Mouse (Mus musculus) liver, embryonic 11.5 days (tissue): ENCODE results near the gene Gtf2h2. TPM values are rescaled to one million over a fixed set of nuclear protein-coding genes. Genes with fewer than 3 reads are reported as not detected.
"Not testable (repeated sequence)": the region's sequence is repeated elsewhere in the genome, so short reads cannot be mapped to it uniquely, and the experiment has no call there.

Source experiments
- ATAC-seq: fragments of 200-750 bp; cut with Nextera tagmentation; replicated peaks from 2 replicates; pipeline ENCODE4 v1.8.0; 2017; ENCODE audit warnings: moderate number of reproducible peaks, mild to moderate bottlenecking, moderate TSS enrichment, moderate library complexity; ENCODE audit not compliant: low FRiP score
- DNase-seq: peaks from one replicate; pipeline ENCODE4 v3.0.0-alpha.2; 2017; ENCODE audit warnings: low spot score
- H3K27ac ChIP-seq: fragments of 300-500 bp; sonication (generic); 2 replicates; pipeline ENCODE4 v1.5.1; 2014; ENCODE audit warnings: mild to moderate bottlenecking, low read depth, low read length, control low read depth
- H3K27me3 ChIP-seq: fragments of 300-500 bp; sonication (generic); replicated peaks from 2 replicates; pipeline ENCODE4 v1.6.1; 2014; ENCODE audit warnings: low read length, mixed read lengths; ENCODE audit not compliant: control insufficient read depth, insufficient read depth
- H3K36me3 ChIP-seq: fragments of 300-500 bp; sonication (generic); 2 replicates; pipeline ENCODE4 v1.6.1; 2014; ENCODE audit warnings: mild to moderate bottlenecking, low read length, moderate library complexity, mixed read lengths; ENCODE audit not compliant: control insufficient read depth, insufficient read depth
- H3K4me1 ChIP-seq: fragments of 300-500 bp; sonication (generic); replicated peaks from 2 replicates; pipeline ENCODE4 v1.6.1; 2014; ENCODE audit warnings: low read length, mixed read lengths; ENCODE audit not compliant: control insufficient read depth, insufficient read depth
- H3K4me2 ChIP-seq: fragments of 300-500 bp; sonication (generic); 2 replicates; pipeline ENCODE4 v1.6.1; 2014; ENCODE audit warnings: mild to moderate bottlenecking, control low read depth, moderate library complexity
- H3K4me3 ChIP-seq: fragments of 300-500 bp; sonication (generic); 2 replicates; pipeline ENCODE4 v1.5.1; 2014; ENCODE audit warnings: low read depth, low read length, control low read depth
- H3K9ac ChIP-seq: fragments of 300-500 bp; sonication (generic); 2 replicates; pipeline ENCODE4 v1.6.1; 2014; ENCODE audit warnings: low read depth, low read length, control low read depth
- H3K9me3 ChIP-seq: fragments of 300-500 bp; sonication (generic); 2 replicates; pipeline ENCODE4 v1.6.1; 2016; ENCODE audit warnings: low read length, inconsistent platforms, mixed read lengths; ENCODE audit not compliant: control insufficient read depth
- WGBS: fragments of 180-500 bp; shearing (Covaris S2); extraction: QIAGEN DNeasy Blood & Tissue Kit; methylation state at CpG from one replicate; pipeline ENCODE4 v1.1.7; 2014; 5-methylcytosine and 5-hydroxymethylcytosine counted together
- polyA plus RNA-seq: library from polyadenylated mRNA; unstranded; fragments of >200 nt; fragmentation: Nextera tagmentation; extraction: Ambion mirVana; gene quantifications from 2 replicates; pipeline ENCODE4 v1.2.1, GENCODE M21; 2014

Gtf2h2 gene
- polyA plus RNA-seq, 1 experiment from 2014 or later: 83.2 TPM

DNA sequence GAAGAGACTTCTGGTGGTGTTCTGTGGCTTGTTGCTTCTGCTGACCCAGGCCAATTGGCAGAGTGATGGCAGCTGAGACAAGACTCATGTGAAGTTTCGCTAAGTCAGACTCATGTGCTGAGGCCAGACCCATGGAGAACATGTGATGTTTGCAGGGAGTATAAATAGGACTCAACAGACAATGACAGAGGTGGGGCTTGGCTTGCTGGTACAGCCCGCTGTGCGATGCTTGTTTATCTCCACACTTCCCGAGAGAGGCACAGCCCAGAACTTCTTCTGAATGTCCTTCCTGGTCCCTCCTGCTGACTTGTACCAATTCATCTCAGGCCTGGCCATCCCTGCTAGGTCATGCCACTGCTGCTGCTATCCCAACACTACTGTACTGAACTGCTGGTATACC is 3.0 kb upstream of the Gtf2h2 start:
- H3K36me3 ChIP-seq: no peaks in the 10 kb centered on the region
- ATAC-seq (no peak), DNase-seq (no peak)
- H3K9ac ChIP-seq: no peak overlapping the region
- no peak overlapping the region for H3K27ac ChIP-seq
- H3K4me2 ChIP-seq: no peak overlapping the region
- WGBS: 84% methylated on average over 4 of the region's 4 CpGs
- no peaks in the 10 kb centered on the region for H3K27me3 ChIP-seq
- H3K4me1 ChIP-seq: peaks cover 6% of the 10 kb centered on the region; the same call in 1 of the 2 replicates
- H3K9me3 ChIP-seq: no peaks in the 10 kb centered on the region
- H3K4me3 ChIP-seq: no peak overlapping the region

DNA sequence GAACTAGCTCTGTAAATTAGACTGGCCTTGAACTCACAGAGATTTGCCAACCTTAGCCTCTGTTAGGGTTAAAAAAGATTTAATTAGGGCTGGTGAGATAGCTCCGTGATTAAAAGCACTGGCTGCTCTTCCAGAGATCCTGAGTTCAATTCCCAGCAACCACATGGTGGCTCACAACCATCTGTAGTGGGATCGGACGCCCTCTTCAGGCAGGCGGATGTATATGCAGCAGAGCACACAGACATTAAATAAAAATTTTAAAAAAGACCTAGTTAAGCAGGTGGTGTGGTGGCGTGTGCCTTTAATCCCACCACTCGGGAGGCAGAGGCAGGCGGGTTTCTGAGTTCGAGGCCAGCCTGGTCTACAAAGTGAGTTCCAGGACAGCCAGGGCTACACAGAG is 2.0 kb upstream of the Gtf2h2 start:
- H3K4me1 ChIP-seq, H3K4me2 ChIP-seq, ATAC-seq, H3K9ac ChIP-seq, H3K27ac ChIP-seq, H3K9me3 ChIP-seq, H3K27me3 ChIP-seq, H3K36me3 ChIP-seq, H3K4me3 ChIP-seq, DNase-seq: not testable (repeated sequence)
- WGBS: 62% methylated on average over 8 of the region's 8 CpGs

DNA sequence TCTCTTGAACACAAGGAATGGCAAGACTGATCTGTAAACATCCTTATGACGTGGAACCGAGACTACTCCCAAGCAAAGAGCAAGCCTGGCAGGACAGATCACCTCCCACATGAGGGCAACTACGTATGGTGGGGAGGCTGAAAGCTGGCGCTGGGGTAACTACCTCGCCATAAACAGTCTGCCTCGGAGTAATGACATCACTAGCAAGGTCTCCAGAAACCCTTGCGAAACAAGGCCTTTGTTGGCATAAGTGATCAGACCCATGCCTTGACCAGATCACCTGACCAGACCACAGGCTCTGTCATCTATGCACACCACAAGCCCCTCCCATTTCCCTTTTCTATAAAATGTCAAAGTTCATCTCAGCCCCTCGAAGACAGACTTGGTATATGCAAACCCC is 934 bp upstream of the Gtf2h2 start:
- DNase-seq (no peak), ATAC-seq (no peak)
- no peak overlapping the region for H3K9ac ChIP-seq
- no peak overlapping the region for H3K4me3 ChIP-seq
- 62% methylated on average over 8 of the region's 8 CpGs for WGBS
- H3K27ac ChIP-seq: no peak overlapping the region
- no peak overlapping the region for H3K4me2 ChIP-seq
- H3K9me3 ChIP-seq: no peaks in the 10 kb centered on the region
- peaks cover 6% of the 10 kb centered on the region; the same call in 1 of the 2 replicates for H3K4me1 ChIP-seq
- H3K36me3 ChIP-seq: peaks cover 3% of the 10 kb centered on the region
- H3K27me3 ChIP-seq: no peaks in the 10 kb centered on the region

DNA sequence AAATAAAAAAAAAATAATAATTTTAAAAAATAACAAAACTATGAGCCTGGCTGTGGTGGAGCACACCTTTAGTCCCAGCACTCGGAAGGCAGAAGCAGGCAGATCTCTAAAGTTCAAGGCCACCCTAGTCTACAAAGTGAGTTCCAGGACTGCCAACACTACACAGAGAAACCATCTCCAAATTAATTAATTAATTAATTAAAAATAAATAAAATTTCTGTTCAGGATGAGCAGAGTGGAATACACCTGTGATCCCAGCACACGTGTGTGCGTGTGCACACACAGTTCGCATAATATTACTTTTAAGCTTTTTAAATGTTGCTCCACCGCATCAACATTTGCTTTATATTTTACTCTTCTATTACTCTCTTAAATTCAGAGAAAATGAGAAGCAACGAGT is 756 bp downstream of the Gtf2h2 start:
- DNase-seq (no peak), ATAC-seq (peak; percentile 8; the same call in 1 of the 2 replicates)
- Histone ChIP-seq H3K9me3 (no peaks in the 10 kb centered on the region), H3K27ac (no peak overlapping the region), H3K9ac (peak overlapping the region; percentile 90), H3K4me1 (peaks cover 6% of the 10 kb centered on the region; the same call in 1 of the 2 replicates), H3K4me3 (peak overlapping the region; percentile 89), H3K36me3 (peaks cover 11% of the 10 kb centered on the region), H3K27me3 (no peaks in the 10 kb centered on the region), H3K4me2 (peak overlapping the region; percentile 85)
- 16% methylated on average over 6 of the region's 6 CpGs for WGBS

DNA sequence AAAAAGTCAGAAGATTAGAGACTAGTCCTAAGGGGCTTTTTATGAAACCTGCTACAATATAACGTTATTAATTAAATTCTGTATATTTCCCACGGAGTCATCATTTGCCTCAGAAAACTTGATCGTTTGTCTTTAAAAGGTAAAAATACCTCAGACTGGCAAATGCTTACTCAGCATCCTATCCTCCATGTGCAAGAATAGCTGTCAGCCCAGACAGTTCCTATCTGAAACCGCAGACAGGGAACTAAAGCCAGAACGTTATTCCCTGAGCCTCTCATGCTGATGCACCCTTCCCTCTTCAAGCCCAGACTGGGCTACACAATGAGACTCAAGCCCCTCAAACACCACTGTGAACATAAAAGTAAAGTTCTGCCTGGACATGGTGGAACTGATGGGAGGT is 2.0 kb downstream of the Gtf2h2 start:
- H3K9me3 ChIP-seq: no peaks in the 10 kb centered on the region
- no peak overlapping the region for H3K9ac ChIP-seq
- WGBS: 75% methylated on average over 5 of the region's 5 CpGs
- H3K4me1 ChIP-seq: peaks cover 6% of the 10 kb centered on the region; the same call in 1 of the 2 replicates
- H3K27ac ChIP-seq: no peak overlapping the region
- no peaks in the 10 kb centered on the region for H3K27me3 ChIP-seq
- peaks cover 15% of the 10 kb centered on the region for H3K36me3 ChIP-seq
- DNase-seq (no peak), ATAC-seq (no peak)
- H3K4me2 ChIP-seq: peak overlapping the region; percentile 40
- H3K4me3 ChIP-seq: no peak overlapping the region

DNA sequence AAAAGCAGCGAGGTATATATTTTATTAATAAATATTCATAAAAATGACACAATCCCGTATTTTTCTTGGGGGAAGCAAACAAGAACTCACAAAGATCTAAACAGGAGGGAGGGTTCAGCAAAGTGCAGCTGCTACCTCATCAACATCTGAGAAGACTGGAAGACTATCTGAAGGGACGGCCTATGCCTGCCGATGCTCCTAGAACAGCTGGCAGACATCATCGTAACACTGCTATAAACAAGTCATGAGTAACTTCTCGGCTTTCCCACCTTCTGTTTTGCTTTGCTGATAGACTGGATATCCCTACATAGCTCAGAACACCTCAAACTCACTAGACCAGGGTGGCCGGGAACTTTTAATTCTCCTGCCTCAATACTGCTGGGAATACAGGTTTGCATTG is 8.8 kb downstream of the Gtf2h2 start:
- Histone ChIP-seq H3K4me2 (no peak overlapping the region), H3K36me3 (peaks cover 30% of the 10 kb centered on the region), H3K27ac (no peak overlapping the region), H3K9me3 (no peaks in the 10 kb centered on the region), H3K27me3 (no peaks in the 10 kb centered on the region), H3K4me3 (no peak overlapping the region), H3K4me1 (no peaks in the 10 kb centered on the region), H3K9ac (no peak overlapping the region)
- DNase-seq (no peak), ATAC-seq (no peak)
- WGBS: 89% methylated on average over 7 of the region's 7 CpGs

DNA sequence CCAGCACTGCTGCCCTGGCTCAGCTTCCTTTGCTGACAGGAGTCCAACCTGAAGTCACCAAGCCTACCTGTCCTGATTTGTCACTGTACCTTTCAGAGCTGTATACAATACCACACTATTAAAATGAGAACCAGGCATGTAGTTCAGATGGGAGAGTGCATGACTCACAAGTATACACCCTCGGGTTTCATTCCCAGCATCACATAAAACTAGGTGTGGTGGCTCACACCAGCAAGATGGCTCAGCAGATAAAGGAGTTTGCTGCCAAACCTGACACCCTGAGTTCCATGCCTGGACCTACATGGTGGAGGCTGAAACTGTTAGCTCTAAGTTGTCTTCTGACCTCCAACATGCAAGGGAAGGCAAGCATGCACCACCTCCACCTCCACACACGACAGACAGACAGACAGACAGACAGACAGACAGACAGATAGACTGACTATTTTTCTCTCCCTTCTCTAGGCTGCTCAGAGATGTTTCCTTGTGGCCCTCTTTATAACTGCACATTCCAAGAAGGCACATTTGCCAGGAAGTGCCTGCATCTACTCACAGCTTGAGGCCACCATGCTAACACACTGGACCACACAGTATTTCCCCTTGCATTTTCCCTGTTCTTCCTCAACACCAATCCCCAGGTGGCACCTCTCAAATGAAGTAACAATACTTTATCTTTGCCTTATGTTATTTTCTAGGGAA is 28.7 kb downstream of the Gtf2h2 start:
- WGBS: 78% methylated on average over 2 of the region's 2 CpGs
- no peaks in the 10 kb centered on the region for H3K27me3 ChIP-seq
- H3K9me3 ChIP-seq: no peaks in the 10 kb centered on the region
- peaks cover 19% of the 10 kb centered on the region for H3K36me3 ChIP-seq
- no peaks in the 10 kb centered on the region for H3K4me1 ChIP-seq
- no peak overlapping the region for H3K9ac ChIP-seq
- peak; percentile 39 for ATAC-seq
- no peak overlapping the region for H3K27ac ChIP-seq
- H3K4me2 ChIP-seq: no peak overlapping the region
- H3K4me3 ChIP-seq: no peak overlapping the region
- no peak for DNase-seq

DNA sequence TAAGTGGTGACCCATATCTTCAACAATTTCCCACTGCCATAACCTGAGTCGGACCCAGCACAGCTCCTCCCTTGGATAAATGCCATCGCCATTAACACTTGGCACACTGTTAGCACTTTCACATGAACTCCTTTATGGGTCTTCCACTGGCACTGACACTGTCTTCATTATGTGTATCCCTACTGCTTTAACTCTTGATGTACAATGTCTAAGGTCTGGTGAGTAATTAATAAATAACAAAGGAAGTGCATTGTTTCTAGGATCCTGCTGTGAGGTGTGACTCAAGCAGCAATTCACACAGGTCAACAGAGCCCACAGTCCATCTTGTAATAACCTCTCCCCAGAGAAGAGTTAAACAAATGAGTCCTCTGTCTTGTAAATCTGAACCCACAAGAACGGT is 31.0 kb downstream of the Gtf2h2 start:
- DNase-seq (no peak), ATAC-seq (no peak)
- Histone ChIP-seq H3K4me2 (no peak overlapping the region), H3K27me3 (no peaks in the 10 kb centered on the region), H3K27ac (no peak overlapping the region), H3K9ac (no peak overlapping the region), H3K9me3 (no peaks in the 10 kb centered on the region), H3K36me3 (peaks cover 5% of the 10 kb centered on the region), H3K4me3 (no peak overlapping the region), H3K4me1 (no peaks in the 10 kb centered on the region)
- 79% methylated on average over 3 of the region's 3 CpGs for WGBS

DNA sequence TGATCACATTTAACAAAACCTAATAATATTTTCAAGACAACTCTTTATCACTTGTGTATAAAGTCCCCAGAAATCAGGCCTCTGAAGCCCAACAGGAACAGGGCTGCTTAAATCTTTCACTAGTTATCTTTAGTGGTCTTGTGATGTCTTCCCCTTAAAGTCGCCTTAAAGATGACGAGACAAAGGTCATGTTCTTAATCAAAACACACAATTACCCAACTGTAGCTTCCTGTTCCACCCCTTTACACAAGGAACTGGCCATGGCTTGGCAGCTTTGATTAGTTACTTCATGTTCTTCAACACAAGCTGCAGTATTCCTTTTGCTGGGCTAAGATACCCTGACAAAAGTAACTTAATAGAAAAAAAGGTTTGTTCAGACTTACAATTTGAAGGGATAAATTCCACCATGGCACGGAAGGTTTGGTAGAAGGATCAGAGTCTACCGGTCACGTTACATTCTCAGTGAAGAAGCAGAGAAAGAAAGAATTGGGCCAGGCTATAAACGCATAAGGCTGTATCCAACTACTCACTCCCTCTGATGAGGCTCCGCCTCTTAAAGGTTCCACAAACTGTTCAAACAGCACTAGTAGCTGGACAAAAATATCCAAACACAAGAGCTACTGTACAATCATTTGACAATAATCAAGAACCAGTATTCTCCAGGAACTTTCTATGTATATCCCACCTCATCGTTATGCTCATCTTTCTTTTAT is 39.8 kb downstream of the Gtf2h2 start, which contains the start of gene Naip1:
Gene Naip1 (minus strand): TSS at position 455 of the 713 bp plus-strand sequence.
- not testable (repeated sequence) for H3K4me3 ChIP-seq, H3K9me3 ChIP-seq, ATAC-seq, H3K4me1 ChIP-seq, H3K27me3 ChIP-seq, H3K9ac ChIP-seq, H3K36me3 ChIP-seq, H3K27ac ChIP-seq, DNase-seq, H3K4me2 ChIP-seq
- 72% methylated on average over 8 of the region's 8 CpGs for WGBS
